23 mouse cellular contexts compared by ENCODE assay signal in genomic region chr13:63534981-63535380, GRCm38 (mm10).
"Had no signal": no experiment of that assay in that cellular context is flagged by ENCODE, and none has a peak within 500 bp of the region (broad histone marks: within the 10 kb centered on the region; RNA-seq: fewer than 3 reads in every experiment).

No protein-coding gene starts in this region.

- ATAC-seq: forebrain, embryonic 16.5 days; hindbrain, embryonic 16.5 days; inflammation-experienced regulatory T-cells, adult 6 months; intestine, embryonic 15.5 days; intestine, postnatal 0 days had no signal

- H3K4me1 ChIP-seq: heart, embryonic 10.5 days; heart, embryonic 12.5 days had no signal

- H3K9ac ChIP-seq: heart, embryonic 12.5 days; hindbrain, embryonic 12.5 days; hindbrain, embryonic 14.5 days; intestine, embryonic 15.5 days had no signal

- DNase-seq: gastrocnemius, adult 2 months; gastrocnemius, postnatal 10 days; gastrocnemius, postnatal 25 days; heart, adult 18-20 months; heart, postnatal 10 days; heart, postnatal 4 days; kidney, adult 18-20 months; kidney, adult 8-10 months; kidney, postnatal 10 days; kidney, postnatal 25 days; kidney, postnatal 4 days; left cerebral cortex, postnatal 4 days had no signal

- H3K27ac ChIP-seq: gastrocnemius, adult 2 months; heart, embryonic 10.5 days; hindbrain, embryonic 10.5 days; hindbrain, embryonic 12.5 days; hindbrain, embryonic 14.5 days; intestine, embryonic 15.5 days; layer of hippocampus, adult 2 months had no signal

- H3K4me3 ChIP-seq: gastrocnemius, adult 2 months; heart, embryonic 10.5 days; heart, embryonic 12.5 days; hindbrain, embryonic 10.5 days; hindbrain, embryonic 12.5 days; intestine, embryonic 15.5 days; layer of hippocampus, adult 2 months had no signal

- H3K27me3 ChIP-seq: heart, embryonic 12.5 days; hindbrain, embryonic 12.5 days; intestine, embryonic 15.5 days had no signal

- H3K9me3 ChIP-seq: heart, embryonic 10.5 days; heart, embryonic 12.5 days; hindbrain, embryonic 10.5 days; hindbrain, embryonic 12.5 days; intestine, embryonic 15.5 days had no signal

- H3K4me2 ChIP-seq: heart, embryonic 12.5 days; hindbrain, embryonic 12.5 days; hindbrain, embryonic 14.5 days; intestine, embryonic 15.5 days had no signal
